Mouse (Mus musculus) lung, postnatal 0 days (tissue): ENCODE data around the gene C8g. TPM values are rescaled to one million over a fixed set of nuclear protein-coding genes. Genes with fewer than 3 reads are reported as not detected.

Experiments
- ATAC-seq: fragments of 200-750 bp; cut with Nextera tagmentation; 2 replicates; pipeline ENCODE4 v1.8.0; 2017; ENCODE audit warnings: moderate library complexity
- DNase-seq: peaks from one replicate; pipeline ENCODE4 v3.0.0-alpha.2; 2016; ENCODE audit warnings: low spot score
- H3K27ac ChIP-seq: fragments of 300-500 bp; sonication (generic); 2 replicates; pipeline ENCODE4 v1.5.1; 2014; ENCODE audit warnings: antibody characterized with exemption, mild to moderate bottlenecking, low read length, mixed read lengths
- H3K27me3 ChIP-seq: fragments of 300-500 bp; sonication (generic); replicated peaks from 2 replicates; pipeline ENCODE4 v1.6.1; 2014; ENCODE audit warnings: low read length, mixed read lengths; ENCODE audit not compliant: insufficient read depth
- H3K36me3 ChIP-seq: fragments of 300-500 bp; sonication (generic); 2 replicates; pipeline ENCODE4 v1.6.1; 2014; ENCODE audit warnings: low read length, mixed read lengths; ENCODE audit not compliant: insufficient read depth
- H3K4me1 ChIP-seq: fragments of 300-500 bp; sonication (generic); 2 replicates; pipeline ENCODE4 v1.6.1; 2014; ENCODE audit warnings: antibody characterized with exemption, low read depth, low read length, mixed read lengths; ENCODE audit not compliant: insufficient read depth
- H3K4me2 ChIP-seq: fragments of 300-500 bp; sonication (generic); replicated peaks from 2 replicates; pipeline ENCODE4 v1.6.1; 2014; ENCODE audit warnings: low read depth, mild to moderate bottlenecking, low read length, moderate library complexity, mixed read lengths
- H3K4me3 ChIP-seq: fragments of 300-500 bp; sonication (generic); 2 replicates; pipeline ENCODE4 v1.5.1; 2014; ENCODE audit warnings: low read depth, low read length
- H3K9ac ChIP-seq: fragments of 300-500 bp; sonication (generic); replicated peaks from 2 replicates; pipeline ENCODE4 v1.6.1; 2014; ENCODE audit warnings: low read depth, mild to moderate bottlenecking
- H3K9me3 ChIP-seq: fragments of 300-500 bp; sonication (generic); 2 replicates; pipeline ENCODE4 v1.6.1; 2016; ENCODE audit warnings: low read length, mixed read lengths
- CTCF ChIP-seq: IDR thresholded peaks from 2 replicates; pipeline ENCODE4 v1.5.1; 2016; ENCODE audit warnings: antibody characterized with exemption, mild to moderate bottlenecking
- EP300 ChIP-seq: IDR thresholded peaks from 2 replicates; pipeline ENCODE4 v1.6.1; 2016; ENCODE audit warnings: antibody characterized with exemption, mild to moderate bottlenecking, control low read depth
- WGBS: fragments of 180-500 bp; shearing (Covaris S2); extraction: QIAGEN DNeasy Blood & Tissue Kit; methylation state at CpG from one replicate; pipeline ENCODE4 v1.1.7; 2014; 5-methylcytosine and 5-hydroxymethylcytosine counted together
- polyA plus RNA-seq: library from polyadenylated mRNA; unstranded; fragments of >200 nt; fragmentation: Nextera tagmentation; extraction: Ambion mirVana; gene quantifications from 2 replicates; pipeline ENCODE4 v1.2.1, GENCODE M21; 2015

The C8g gene
- polyA plus RNA-seq, 1 experiment from 2014 or later: 3.2 TPM

- H3K9me3 ChIP-seq: no peaks in the 10 kb centered on the region
- H3K36me3 ChIP-seq: 0 out of 2 replicates have a peak, but pooled peaks cover 3% of the 10 kb centered on the region
- no peak overlapping the region for H3K4me2 ChIP-seq
- no peak for DNase-seq
- no peak for ATAC-seq
- H3K27ac ChIP-seq: no peak overlapping the region
- no peak overlapping the region for H3K4me3 ChIP-seq
- TF ChIP-seq EP300: no peak
- no peak for TF ChIP-seq CTCF
- 71% methylated on average over 10 of the region's 10 CpGs for WGBS
- no peak overlapping the region for H3K9ac ChIP-seq
- H3K4me1 ChIP-seq: peaks cover 4% of the 10 kb centered on the region; the same call in 1 of the 2 replicates
- no peaks in the 10 kb centered on the region for H3K27me3 ChIP-seq
Measured at GRCm38 (mm10) chr2:25541644-25542367, 40.3 kb upstream of the C8g start.

GRCm38 (mm10) chr2:25540541-25540948 is 39.0 kb upstream of the C8g start:
- Histone ChIP-seq H3K9ac (no peak overlapping the region), H3K9me3 (no peaks in the 10 kb centered on the region), H3K4me2 (no peak overlapping the region), H3K27me3 (no peaks in the 10 kb centered on the region), H3K36me3 (0 out of 2 replicates have a peak, but pooled peaks cover 7% of the 10 kb centered on the region), H3K4me3 (no peak overlapping the region), H3K4me1 (no peaks in the 10 kb centered on the region), H3K27ac (no peak overlapping the region)
- no peak for DNase-seq
- no peak for ATAC-seq
- TF ChIP-seq EP300 (no peak), CTCF (no peak)
- 89% methylated on average over 4 of the region's 4 CpGs for WGBS

- no peak overlapping the region for H3K4me2 ChIP-seq
- no peak for DNase-seq
- H3K4me1 ChIP-seq: no peaks in the 10 kb centered on the region
- no peak for ATAC-seq
- TF ChIP-seq CTCF: no peak
- no peak for TF ChIP-seq EP300
- no peak overlapping the region for H3K4me3 ChIP-seq
- H3K36me3 ChIP-seq: 0 out of 2 replicates have a peak, but pooled peaks cover 11% of the 10 kb centered on the region
- H3K27ac ChIP-seq: no peak overlapping the region
- H3K9me3 ChIP-seq: no peaks in the 10 kb centered on the region
- 69% methylated on average over 8 of the region's 8 CpGs for WGBS
- no peak overlapping the region for H3K9ac ChIP-seq
- no peaks in the 10 kb centered on the region for H3K27me3 ChIP-seq
Measured at GRCm38 (mm10) chr2:25536531-25536930, 35.0 kb upstream of the C8g start.

- WGBS: 82% methylated on average over 2 of the region's 2 CpGs
- peaks cover 17% of the 10 kb centered on the region for H3K36me3 ChIP-seq
- TF ChIP-seq CTCF: no peak
- no peaks in the 10 kb centered on the region for H3K4me1 ChIP-seq
- no peak overlapping the region for H3K4me3 ChIP-seq
- H3K27me3 ChIP-seq: no peaks in the 10 kb centered on the region
- ATAC-seq: no peak
- DNase-seq: no peak
- H3K9ac ChIP-seq: no peak overlapping the region
- no peak overlapping the region for H3K4me2 ChIP-seq
- H3K27ac ChIP-seq: no peak overlapping the region
- no peaks in the 10 kb centered on the region for H3K9me3 ChIP-seq
Measured at GRCm38 (mm10) chr2:25534866-25535182, 33.3 kb upstream of the C8g start.

- Histone ChIP-seq H3K4me3 (no peak overlapping the region), H3K4me2 (no peak overlapping the region), H3K36me3 (peaks cover 17% of the 10 kb centered on the region), H3K27ac (no peak overlapping the region), H3K9me3 (no peaks in the 10 kb centered on the region), H3K9ac (no peak overlapping the region), H3K27me3 (no peaks in the 10 kb centered on the region), H3K4me1 (no peaks in the 10 kb centered on the region)
- 77% methylated on average over 3 of the region's 3 CpGs for WGBS
- ATAC-seq (peak; percentile 54), DNase-seq (no peak)
- TF ChIP-seq CTCF: no peak
- no peak for TF ChIP-seq EP300
Measured at GRCm38 (mm10) chr2:25534178-25534865, 32.8 kb upstream of the C8g start.

- no peaks in the 10 kb centered on the region for H3K27me3 ChIP-seq
- H3K9me3 ChIP-seq: no peaks in the 10 kb centered on the region
- H3K9ac ChIP-seq: no peak overlapping the region
- H3K4me2 ChIP-seq: no peak overlapping the region
- ATAC-seq: no peak
- 90% methylated on average over 2 of the region's 2 CpGs for WGBS
- no peak for DNase-seq
- no peaks in the 10 kb centered on the region for H3K4me1 ChIP-seq
- no peak overlapping the region for H3K27ac ChIP-seq
- H3K36me3 ChIP-seq: peaks cover 24% of the 10 kb centered on the region
- no peak overlapping the region for H3K4me3 ChIP-seq
- no peak for TF ChIP-seq CTCF
- TF ChIP-seq EP300: no peak
Measured at GRCm38 (mm10) chr2:25533707-25534106, 32.2 kb upstream of the C8g start.
